Mouse (Mus musculus) gastrocnemius, adult 8-10 months (tissue): ENCODE data around the gene Cd81. TPM values are rescaled to one million over a fixed set of nuclear protein-coding genes. Genes with fewer than 3 reads are reported as not detected.

ENCODE experiments used
- DNase-seq, 2 experiments: peaks; one replicate each; pipeline ENCODE4 v3.0.0; 2022; ENCODE audit warnings: low spot score in 2 of 2
- total RNA-seq, 4 experiments: library from RNA; stranded (reverse); gene quantifications; 2 replicates each; pipeline ENCODE4 v1.2.4; 2022

The Cd81 gene
- total RNA-seq, 4 experiments from 2014 or later: 85.0 to 103 (median 88.3) TPM

GRCm38 (mm10) chr7:143020040-143020439, 32.5 kb upstream of the Cd81 start:
- no peak for DNase-seq

GRCm38 (mm10) chr7:143020764-143021163, 31.8 kb upstream of the Cd81 start:
- no peak for DNase-seq

- no peak for DNase-seq
Observed at GRCm38 (mm10) chr7:143021356-143022164, 31.0 kb upstream of the Cd81 start.

- DNase-seq: no peak
Observed at GRCm38 (mm10) chr7:143023499-143023898, 29.0 kb upstream of the Cd81 start.

- no peak for DNase-seq
Observed at GRCm38 (mm10) chr7:143024293-143024692, 28.2 kb upstream of the Cd81 start.

- DNase-seq: no peak
Observed at GRCm38 (mm10) chr7:143025496-143025895, 27.0 kb upstream of the Cd81 start.

- DNase-seq: no peak
Observed at GRCm38 (mm10) chr7:143027196-143027595, 25.3 kb upstream of the Cd81 start.

- DNase-seq: no peak
Observed at GRCm38 (mm10) chr7:143031816-143032215, 20.7 kb upstream of the Cd81 start.

GRCm38 (mm10) chr7:143033581-143033980, 19.0 kb upstream of the Cd81 start:
- DNase-seq: no peak

- DNase-seq: no peak
Observed at GRCm38 (mm10) chr7:143034112-143034511, 18.4 kb upstream of the Cd81 start.

GRCm38 (mm10) chr7:143034519-143035450, 17.8 kb upstream of the Cd81 start:
- DNase-seq: no peak

GRCm38 (mm10) chr7:143036787-143037186, 15.8 kb upstream of the Cd81 start:
- DNase-seq: no peak

GRCm38 (mm10) chr7:143037306-143037705, 15.2 kb upstream of the Cd81 start:
- no peak for DNase-seq

- no peak for DNase-seq
Observed at GRCm38 (mm10) chr7:143038174-143038931, 14.2 kb upstream of the Cd81 start.

GRCm38 (mm10) chr7:143040561-143040960, 12.0 kb upstream of the Cd81 start:
- DNase-seq: no peak

- DNase-seq: no peak
Observed at GRCm38 (mm10) chr7:143041138-143041822, 11.3 kb upstream of the Cd81 start.

GRCm38 (mm10) chr7:143042089-143042488, 10.4 kb upstream of the Cd81 start:
- peak; percentile 39 to 41 for DNase-seq

- no peak for DNase-seq
Observed at GRCm38 (mm10) chr7:143042897-143043300, 9.6 kb upstream of the Cd81 start.

- no peak for DNase-seq
Observed at GRCm38 (mm10) chr7:143044049-143044825, 8.3 kb upstream of the Cd81 start.

GRCm38 (mm10) chr7:143044826-143045206, 7.7 kb upstream of the Cd81 start:
- DNase-seq: no peak
